ENCODE assay signal across 9 mouse cellular contexts in the genomic region with DNA sequence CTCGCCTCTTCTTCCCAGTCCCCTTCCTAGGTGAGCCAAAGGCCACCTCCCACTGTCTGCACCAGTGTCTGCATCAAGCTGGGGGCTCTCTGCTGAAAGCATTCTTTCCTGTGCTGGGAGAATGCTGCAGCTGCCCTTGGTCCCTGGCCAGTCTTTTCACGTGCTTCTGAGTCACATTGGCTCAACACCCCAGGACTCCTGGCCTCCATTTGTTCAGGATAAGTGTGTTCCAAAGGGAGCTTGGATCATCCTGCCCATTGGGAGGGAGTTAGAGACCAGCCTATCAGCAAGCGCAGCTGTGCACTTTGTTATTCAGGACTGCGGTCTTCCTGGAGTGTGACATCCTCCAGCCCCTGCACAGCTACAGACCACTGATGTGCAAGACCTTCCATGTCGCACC. TPM values are rescaled to one million over a fixed set of nuclear protein-coding genes. Genes with fewer than 3 reads are reported as not detected.
DNase-seq lines count a peak whose midpoint lies in the region; ATAC-seq and TF ChIP-seq lines count a peak whose summit lies in the region.
"Had no signal": no experiment of that assay in that cellular context is flagged by ENCODE, and none has a peak within 500 bp of the region (broad histone marks: within the 10 kb centered on the region; RNA-seq: fewer than 3 reads in every experiment).

No protein-coding gene starts in this region.

- H3K27me3 ChIP-seq in hindbrain, embryonic 14.5 days (ENCODE audit: control insufficient read depth, insufficient read depth, low read length) = no peaks in the 10 kb centered on the region
- no peaks in the 10 kb centered on the region for H3K27me3 ChIP-seq in hindbrain, embryonic 10.5 days (ENCODE audit: insufficient read depth, poor library complexity, severe bottlenecking)
- peaks cover 6% of the 10 kb centered on the region for H3K27me3 ChIP-seq in Patski

- no peak overlapping the region for H3K4me2 ChIP-seq in hindbrain, embryonic 14.5 days (replicated peaks)

- peak; percentile 28 for DNase-seq in hindbrain, embryonic 14.5 days (ENCODE audit: low spot score)
- no peak for DNase-seq in hindbrain, embryonic 10.5 days (ENCODE audit: low spot score)
- peak; percentile 46 for DNase-seq in Patski (ENCODE audit: low read depth, low spot score)
- DNase-seq in cerebellum, adult 9-11 months = peak; percentile 38
- DNase-seq in heart, postnatal 4 days = peak; percentile 86
- peak; percentile 24 for DNase-seq in telencephalon, adult 2 months (ENCODE audit: low read depth, low spot score)
- no peak for DNase-seq in spleen, adult 18-20 months

- POLR2A ChIA-PET in Patski (lab: Charles Lee) = no interaction called here

- no peaks in the 10 kb centered on the region for H3K4me1 ChIP-seq in hindbrain, embryonic 14.5 days (replicated peaks; ENCODE audit: control insufficient read depth, insufficient read depth, low read length)
- H3K4me1 ChIP-seq in hindbrain, embryonic 10.5 days (replicated peaks) = no peaks in the 10 kb centered on the region

- CTCF ChIA-PET in Patski (lab: Charles Lee) = no interaction called here

- no peak overlapping the region for H3K9ac ChIP-seq in hindbrain, embryonic 14.5 days

- H3K36me3 ChIP-seq in hindbrain, embryonic 14.5 days (replicated peaks; ENCODE audit: control insufficient read depth, insufficient read depth) = no peaks in the 10 kb centered on the region
- H3K36me3 ChIP-seq in hindbrain, embryonic 10.5 days = no peaks in the 10 kb centered on the region

- no peak for ATAC-seq in hindbrain, embryonic 14.5 days (ENCODE audit: low FRiP score)
- ATAC-seq in Patski = no peak
- ATAC-seq in erythroblast, adult 5-6 weeks (replicated peaks; ENCODE audit: low FRiP score, poor library complexity, severe bottlenecking) = no peak

- no peak overlapping the region for H3K27ac ChIP-seq in hindbrain, embryonic 14.5 days
- no peak overlapping the region for H3K27ac ChIP-seq in hindbrain, embryonic 10.5 days

- H3K4me3 ChIP-seq in hindbrain, embryonic 14.5 days (replicated peaks; ENCODE audit: low read length) = no peak overlapping the region
- no peak overlapping the region for H3K4me3 ChIP-seq in hindbrain, embryonic 10.5 days

- no peaks in the 10 kb centered on the region for H3K9me3 ChIP-seq in hindbrain, embryonic 14.5 days (ENCODE audit: control insufficient read depth, low read length)
- no peaks in the 10 kb centered on the region for H3K9me3 ChIP-seq in hindbrain, embryonic 10.5 days

- 42% methylated on average over 5 of the region's 5 CpGs for WGBS in hindbrain, embryonic 14.5 days
- 45% methylated on average over 5 of the region's 5 CpGs for WGBS in hindbrain, embryonic 10.5 days

- TF ChIP-seq CTCF in Patski (IDR thresholded peaks at IDR 0.05) = no peak

- in situ Hi-C loops in Patski (cut with MboI; ENCODE audit: low pct_unique_long_range_greater_than_20kb) = no loop called here

RNA-seq across cellular contexts. Expression of gene Thbs2, which starts 21.6 kb away (rescaled TPM):
- 5.6 and 5.8 TPM in 2 replicates for polyA plus RNA-seq in hindbrain, embryonic 14.5 days (2014; fragmentation: Nextera tagmentation; extraction: Ambion mirVana)
- 2.2 and 7.4 TPM in 2 replicates for polyA plus RNA-seq in hindbrain, embryonic 10.5 days (2016; fragmentation: Nextera tagmentation; extraction: Ambion mirVana)
- 0.12 TPM for polyA plus RNA-seq in Patski (2021)
- 10 to 100 TPM; 66.5 to 74.1 TPM for total RNA-seq in heart, postnatal 4 days (2021)
- total RNA-seq in erythroblast, adult 5-6 weeks (2015; ENCODE audit: low replicate concordance) = not detected in 2 replicates
- total RNA-seq in erythroblast, adult 5-6 weeks (2017; ENCODE audit: low replicate concordance) = not detected in 2 replicates
- total RNA-seq: MEL had no signal

Comparison
In these comparisons a context has a peak if more than half of its experiments do, and no peak if none do; other contexts are left out.
1. DNase-seq: peak in hindbrain, embryonic 14.5 days (single experiment), Patski (single experiment), cerebellum, adult 9-11 months (single experiment), heart, postnatal 4 days (single experiment) and telencephalon, adult 2 months (single experiment); none in hindbrain, embryonic 10.5 days (single experiment) and spleen, adult 18-20 months (0 of 2).